Mouse (Mus musculus) MEL (cell line): ENCODE results near the gene Prdx1. TPM values are rescaled to one million over a fixed set of nuclear protein-coding genes. Genes with fewer than 3 reads are reported as not detected.

Experiments used
- DNase-seq: peaks from one replicate; pipeline ENCODE4 v3.0.0; 2011; ENCODE audit warnings: low read depth, low spot score
- H3K27ac ChIP-seq: 2 replicates; pipeline ENCODE4 v1.5.1; 2012; ENCODE audit warnings: low read depth, mild to moderate bottlenecking, control low read depth, low read length, moderate library complexity; ENCODE audit not compliant: control insufficient read depth
- H3K27me3 ChIP-seq, 2 experiments: fragments of 150-350 bp in 1 of 2; sonication (generic) in 1 of 2; 2 replicates each; pipeline ENCODE4 v1.6.1; 2012; ENCODE audit warnings: low read length in 2 of 2, mild to moderate bottlenecking in 2 of 2, improper control_type of control experiment in 1 of 2, moderate library complexity in 1 of 2; ENCODE audit not compliant: insufficient read depth in 2 of 2, control insufficient read depth in 1 of 2
- H3K36me3 ChIP-seq, 2 experiments: 2 replicates each; pipeline ENCODE4 v1.6.1; 2012 to 2014; ENCODE audit warnings: low read length in 2 of 2, improper control_type of control experiment in 1 of 2, inconsistent platforms in 1 of 2, mild to moderate bottlenecking in 1 of 2; ENCODE audit not compliant: insufficient read depth in 2 of 2, control insufficient read depth in 1 of 2
- H3K4me1 ChIP-seq, 2 experiments: fragments of 150-350 bp in 1 of 2; sonication (generic) in 1 of 2; 2 replicates each; pipeline ENCODE4 v1.6.1; 2012; ENCODE audit warnings: low read length in 2 of 2, improper control_type of control experiment in 1 of 2, mild to moderate bottlenecking in 1 of 2; ENCODE audit not compliant: insufficient read depth in 2 of 2, control insufficient read depth in 1 of 2
- H3K4me3 ChIP-seq, 2 experiments: fragments of 150-350 bp in 1 of 2; sonication (generic) in 1 of 2; 2 replicates each; pipeline ENCODE4 v1.5.1; 2012; ENCODE audit warnings: low read depth in 2 of 2, low read length in 2 of 2, mild to moderate bottlenecking in 2 of 2, moderate library complexity in 2 of 2, control low read depth in 1 of 2, improper control_type of control experiment in 1 of 2; ENCODE audit not compliant: control insufficient read depth in 1 of 2, insufficient read depth in 1 of 2
- H3K79me2 ChIP-seq: 2 replicates; pipeline ENCODE4 v1.6.1; 2012; ENCODE audit warnings: mild to moderate bottlenecking, low read length, moderate library complexity; ENCODE audit not compliant: control insufficient read depth, poor library complexity, insufficient read depth
- H3K9ac ChIP-seq: 2 replicates; pipeline ENCODE4 v1.6.1; 2012; ENCODE audit warnings: low read depth, mild to moderate bottlenecking, control low read depth, low read length, moderate library complexity; ENCODE audit not compliant: control insufficient read depth, poor library complexity, severe bottlenecking
- H3K9me3 ChIP-seq: fragments of 150-350 bp; sonication (generic); replicated peaks from 2 replicates; pipeline ENCODE4 v1.6.1; 2012; ENCODE audit warnings: mild to moderate bottlenecking, low read length, improper control_type of control experiment, moderate library complexity; ENCODE audit not compliant: insufficient read depth
- CHD2 ChIP-seq: IDR thresholded peaks from 2 replicates; pipeline ENCODE4 v1.6.1; 2011; ENCODE audit warnings: low read length, improper control_type of control experiment
- CTCF ChIP-seq, 3 experiments: IDR thresholded peaks in 2 of 3; conservative IDR thresholded peaks in 1 of 3; 2 replicates each; pipeline ENCODE4 v1.5.1; 2011 to 2012; ENCODE audit warnings: low read length in 3 of 3, low read depth in 2 of 3, mild to moderate bottlenecking in 2 of 3, improper control_type of control experiment in 1 of 3, inconsistent platforms in 1 of 3, mixed read lengths in 1 of 3, moderate library complexity in 1 of 3; ENCODE audit not compliant: control insufficient read depth in 1 of 3, insufficient read depth in 1 of 3, poor library complexity in 1 of 3, severe bottlenecking in 1 of 3
- ELF1 ChIP-seq: IDR thresholded peaks from 2 replicates; pipeline ENCODE4 v1.6.1; 2014; ENCODE audit warnings: low read depth, mild to moderate bottlenecking, inconsistent platforms, low read length, improper control_type of control experiment, moderate library complexity
- EP300 ChIP-seq, 2 experiments: IDR thresholded peaks; 2 replicates each; pipeline ENCODE4 v1.6.1; 2011; ENCODE audit warnings: improper control_type of control experiment in 2 of 2, low read length in 2 of 2, low read depth in 1 of 2, mild to moderate bottlenecking in 1 of 2
- GATA1 ChIP-seq: IDR thresholded peaks from 2 replicates; pipeline ENCODE4 v1.6.1; 2011; ENCODE audit warnings: low read depth, low read length, improper control_type of control experiment
- HCFC1 ChIP-seq: IDR thresholded peaks from 2 replicates; pipeline ENCODE4 v1.6.1; 2012; ENCODE audit warnings: low read depth, mild to moderate bottlenecking, inconsistent platforms, low read length, improper control_type of control experiment, moderate library complexity
- JUND ChIP-seq: IDR thresholded peaks from 2 replicates; pipeline ENCODE4 v1.6.1; 2011; ENCODE audit warnings: low read depth, mild to moderate bottlenecking, improper control_type of control experiment, low read length
- KAT2A ChIP-seq: conservative IDR thresholded peaks from 2 replicates; pipeline ENCODE4 v1.6.1; 2012; ENCODE audit warnings: low read depth, low read length, improper control_type of control experiment, inconsistent platforms
- MAFK ChIP-seq: IDR thresholded peaks from 2 replicates; pipeline ENCODE4 v1.6.1; 2011; ENCODE audit warnings: low read depth, mild to moderate bottlenecking, low read length, improper control_type of control experiment, borderline replicate concordance
- MAZ ChIP-seq: IDR thresholded peaks from 2 replicates; pipeline ENCODE4 v1.6.1; 2012; ENCODE audit warnings: low read depth, mild to moderate bottlenecking, inconsistent platforms, low read length, improper control_type of control experiment
- MEF2A ChIP-seq: IDR thresholded peaks from 2 replicates; pipeline ENCODE4 v1.6.1; 2014; ENCODE audit warnings: low read depth, mild to moderate bottlenecking, inconsistent platforms, low read length, improper control_type of control experiment; ENCODE audit not compliant: poor library complexity, insufficient replicate concordance, severe bottlenecking; ENCODE audit errors: extremely low read depth
- MXI1 ChIP-seq: IDR thresholded peaks from 2 replicates; pipeline ENCODE4 v1.6.1; 2011; ENCODE audit warnings: mild to moderate bottlenecking, low read depth, low read length, improper control_type of control experiment
- MYB ChIP-seq: IDR thresholded peaks from 2 replicates; pipeline ENCODE4 v1.6.1; 2011; ENCODE audit warnings: mild to moderate bottlenecking, low read depth, low read length, improper control_type of control experiment
- MYC ChIP-seq: IDR thresholded peaks from 2 replicates; pipeline ENCODE4 v1.6.1; 2011; ENCODE audit warnings: low read depth, mild to moderate bottlenecking, low read length, improper control_type of control experiment, moderate library complexity
- NELFE ChIP-seq: IDR thresholded peaks from 2 replicates; pipeline ENCODE4 v1.6.1; 2011; ENCODE audit warnings: low read depth, low read length, improper control_type of control experiment
- NRF1 ChIP-seq: IDR thresholded peaks from 2 replicates; pipeline ENCODE4 v1.6.1; 2014; ENCODE audit warnings: low read depth, mild to moderate bottlenecking, inconsistent platforms, low read length, improper control_type of control experiment, moderate library complexity; ENCODE audit not compliant: poor library complexity, insufficient read depth, severe bottlenecking
- POLR2AphosphoS2 ChIP-seq: IDR thresholded peaks from 2 replicates; pipeline ENCODE4 v1.6.1; 2011; ENCODE audit warnings: low read length, improper control_type of control experiment
- RAD21 ChIP-seq: IDR thresholded peaks from 2 replicates; pipeline ENCODE4 v1.6.1; 2011; ENCODE audit warnings: mild to moderate bottlenecking, low read depth, low read length, improper control_type of control experiment
- RCOR1 ChIP-seq: IDR thresholded peaks from 2 replicates; pipeline ENCODE4 v1.6.1; 2012; ENCODE audit warnings: low read depth, mild to moderate bottlenecking, inconsistent platforms, low read length, improper control_type of control experiment
- SIN3A ChIP-seq: IDR thresholded peaks from 2 replicates; pipeline ENCODE4 v1.6.1; 2012; ENCODE audit warnings: low read length, improper control_type of control experiment, inconsistent platforms
- SMC3 ChIP-seq: IDR thresholded peaks from 2 replicates; pipeline ENCODE4 v1.6.1; 2011; ENCODE audit warnings: low read depth, low read length, improper control_type of control experiment
- TAL1 ChIP-seq: IDR thresholded peaks from 2 replicates; pipeline ENCODE4 v1.6.1; 2012; ENCODE audit warnings: mild to moderate bottlenecking, inconsistent platforms, low read length, moderate library complexity, mixed read lengths
- TBP ChIP-seq: IDR thresholded peaks from 2 replicates; pipeline ENCODE4 v1.8.0; 2011; ENCODE audit warnings: low read depth, low read length, improper control_type of control experiment
- TCF12 ChIP-seq: IDR thresholded peaks from 2 replicates; pipeline ENCODE4 v1.6.1; 2014; ENCODE audit warnings: low read depth, mild to moderate bottlenecking, inconsistent platforms, low read length, improper control_type of control experiment, moderate library complexity
- UBTF ChIP-seq: IDR thresholded peaks from 2 replicates; pipeline ENCODE4 v1.6.1; 2012; ENCODE audit warnings: low read depth, mild to moderate bottlenecking, inconsistent platforms, low read length, improper control_type of control experiment, moderate library complexity, borderline replicate concordance; ENCODE audit not compliant: insufficient read depth
- USF1 ChIP-seq: IDR thresholded peaks from 2 replicates; pipeline ENCODE4 v1.6.1; 2014; ENCODE audit warnings: low read depth, mild to moderate bottlenecking, inconsistent platforms, low read length, improper control_type of control experiment, moderate library complexity
- ZC3H11A ChIP-seq: IDR thresholded peaks from 2 replicates; pipeline ENCODE4 v1.6.1; 2012; ENCODE audit warnings: low read depth, mild to moderate bottlenecking, inconsistent platforms, low read length, improper control_type of control experiment
- polyA plus RNA-seq, 2 experiments: library from polyadenylated mRNA; stranded (reverse) in 1 of 2; unstranded in 1 of 2; fragments of >175 nt in 1 of 2; fragments of >200 nt in 1 of 2; gene quantifications; 2 replicates each; pipeline versions ENCODE4 v1.2.1 to v1.2.4; 2012; ENCODE audit warnings: low replicate concordance in 2 of 2, low read depth in 1 of 2; ENCODE audit not compliant: insufficient read length in 2 of 2, insufficient read depth in 1 of 2, missing spikeins in 1 of 2
- total RNA-seq: library from RNA; depleted of rRNA; stranded (reverse); fragments of 300-350 nt; gene quantifications from 2 replicates; pipeline ENCODE4 v1.2.3, GENCODE M21; 2012

Prdx1 gene
- total and polyA plus RNA-seq, 3 experiments = 223 to 416 TPM; not detected in 1

- H3K27ac ChIP-seq = no peak overlapping the region
- peaks cover 0 to 8% of the 10 kb centered on the region in 2 experiments; a peak in 3 of 4 replicates for H3K36me3 ChIP-seq
- TF ChIP-seq POLR2AphosphoS2 (no peak), USF1 (no peak), CHD2 (no peak), JUND (no peak), MYC (no peak), RAD21 (no peak), ELF1 (no peak), MAZ (no peak), GATA1 (no peak), NRF1 (no peak), MAFK (no peak)
- peaks cover 0 to 9% of the 10 kb centered on the region in 2 experiments; a peak in 3 of 4 replicates for H3K4me1 ChIP-seq
- H3K79me2 ChIP-seq = peaks cover 5% of the 10 kb centered on the region
- no peak overlapping the region for H3K9ac ChIP-seq
- no peaks in the 10 kb centered on the region for H3K9me3 ChIP-seq
- no peak for DNase-seq
- H3K4me3 ChIP-seq = no peak overlapping the region
- no peaks in the 10 kb centered on the region for H3K27me3 ChIP-seq
Observed at GRCm38 (mm10) chr4:116712536-116712935, 27.2 kb downstream of the Prdx1 start.

- TF ChIP-seq MYB = 0 out of 2 replicates have a peak, but pooled peaks have one; percentile 13
- no peak for TF ChIP-seq MAFK
- no peak for TF ChIP-seq MEF2A
- TF ChIP-seq TCF12 = no peak
- no peak for TF ChIP-seq UBTF
- TF ChIP-seq TAL1 = no peak
- TF ChIP-seq NRF1 = no peak
- peak; percentile 67 to 95 (median 81) for TF ChIP-seq CTCF (IDR thresholded peaks at IDR 0.05 in 2 of 3, conservative IDR thresholded peaks at IDR 0.05 in 1 of 3; ENCODE audit: control insufficient read depth in 1 of 3, insufficient read depth in 1 of 3, low read depth in 2 of 3, low read length in 3 of 3, poor library complexity in 1 of 3, severe bottlenecking in 1 of 3)
- peak; percentile 18; the same call in 1 of the 2 replicates for TF ChIP-seq RCOR1
- no peak for TF ChIP-seq ELF1
- TF ChIP-seq USF1 = no peak
- no peak for TF ChIP-seq MAZ
- TF ChIP-seq NELFE = no peak
- no peak for TF ChIP-seq GATA1
- TF ChIP-seq ZC3H11A = peak; percentile 65; the same call in 1 of the 2 replicates
- peak; percentile 86 for TF ChIP-seq SIN3A
- peak; percentile 48; the same call in 1 of the 2 replicates for TF ChIP-seq MXI1
- TF ChIP-seq HCFC1 = 0 out of 2 replicates have a peak, but pooled peaks have one; percentile 36
- TF ChIP-seq SMC3 = peak; percentile 94
- peak; percentile 11 to 13; a peak in 3 of 4 replicates for TF ChIP-seq EP300 (IDR thresholded peaks at IDR 0.05; ENCODE audit: low read depth in 1 of 2, low read length in 2 of 2)
- peak; percentile 74 for TF ChIP-seq RAD21
- no peak for TF ChIP-seq KAT2A
- TF ChIP-seq TBP = peak; percentile 59; the same call in 1 of the 2 replicates
- H3K79me2 ChIP-seq = no peaks in the 10 kb centered on the region; the same call in 1 of the 2 replicates
- H3K9me3 ChIP-seq = no peaks in the 10 kb centered on the region
- no peak overlapping the region for H3K27ac ChIP-seq
- H3K4me1 ChIP-seq = peaks cover 4 to 5% of the 10 kb centered on the region in 2 experiments
- DNase-seq = peak; percentile 91
- H3K9ac ChIP-seq = no peak overlapping the region
- no peak overlapping the region for H3K4me3 ChIP-seq
- no peaks in the 10 kb centered on the region for H3K27me3 ChIP-seq
- peaks cover 0 to 13% of the 10 kb centered on the region in 2 experiments; a peak in 3 of 4 replicates for H3K36me3 ChIP-seq
Observed at GRCm38 (mm10) chr4:116719396-116719795, 34.1 kb downstream of the Prdx1 start.
